Mouse (Mus musculus) limb, embryonic 14.5 days (tissue): Measurements from ENCODE around the gene Hoxc11. TPM values are rescaled to one million over a fixed set of nuclear protein-coding genes. Genes with fewer than 3 reads are reported as not detected.
A peak's percentile ranks its signal among the peaks of the same experiment; 100 is the strongest.

Experiments used
- ATAC-seq: fragments of 200-750 bp; cut with Nextera tagmentation; 2 replicates; pipeline ENCODE4 v1.8.0; 2017; ENCODE audit warnings: low read depth, moderate number of reproducible peaks, moderate TSS enrichment; ENCODE audit not compliant: low FRiP score
- DNase-seq: peaks from one replicate; pipeline ENCODE4 v3.0.0-alpha.2; 2015; ENCODE audit warnings: low spot score
- H3K27ac ChIP-seq: fragments of 300-500 bp; sonication (generic); replicated peaks from 2 replicates; pipeline ENCODE4 v1.5.1; 2014; ENCODE audit warnings: low read depth, mild to moderate bottlenecking, low read length, moderate library complexity, mixed read lengths
- H3K27me3 ChIP-seq: fragments of 300-500 bp; sonication (generic); 2 replicates; pipeline ENCODE4 v1.6.1; 2014; ENCODE audit warnings: low read length, mixed read lengths; ENCODE audit not compliant: control insufficient read depth, insufficient read depth
- H3K36me3 ChIP-seq: fragments of 300-500 bp; sonication (generic); 2 replicates; pipeline ENCODE4 v1.6.1; 2014; ENCODE audit warnings: mild to moderate bottlenecking, low read length, moderate library complexity, mixed read lengths; ENCODE audit not compliant: control insufficient read depth, insufficient read depth
- H3K4me1 ChIP-seq: fragments of 300-500 bp; sonication (generic); 2 replicates; pipeline ENCODE4 v1.6.1; 2014; ENCODE audit warnings: antibody characterized with exemption, low read length, mixed read lengths; ENCODE audit not compliant: control insufficient read depth, insufficient read depth
- H3K4me2 ChIP-seq: fragments of 300-500 bp; sonication (generic); replicated peaks from 2 replicates; pipeline ENCODE4 v1.6.1; 2014; ENCODE audit warnings: low read depth, mild to moderate bottlenecking, low read length, moderate library complexity; ENCODE audit not compliant: severe bottlenecking
- H3K4me3 ChIP-seq: fragments of 300-500 bp; sonication (generic); replicated peaks from 2 replicates; pipeline ENCODE4 v1.5.1; 2014; ENCODE audit warnings: low read length
- H3K9ac ChIP-seq: fragments of 300-500 bp; sonication (generic); 2 replicates; pipeline ENCODE4 v1.6.1; 2014; ENCODE audit warnings: mild to moderate bottlenecking, low read depth, low read length, moderate library complexity; ENCODE audit not compliant: severe bottlenecking
- H3K9me3 ChIP-seq: fragments of 300-500 bp; sonication (generic); 2 replicates; pipeline ENCODE4 v1.6.1; 2016; ENCODE audit warnings: low read length; ENCODE audit not compliant: control insufficient read depth
- POLR2A ChIP-seq: fragments of 200-500 bp; IDR thresholded peaks from 2 replicates; pipeline ENCODE4 v1.8.0; 2012; ENCODE audit warnings: inconsistent platforms, mild to moderate bottlenecking, moderate library complexity, borderline replicate concordance; ENCODE audit not compliant: insufficient read depth, insufficient read length; ENCODE audit errors: extremely low read depth
- WGBS: fragments of 180-500 bp; shearing (Covaris S2); extraction: QIAGEN DNeasy Blood & Tissue Kit; methylation state at CpG from one replicate; pipeline ENCODE4 v1.1.7; 2014; 5-methylcytosine and 5-hydroxymethylcytosine counted together
- polyA plus RNA-seq, 2 experiments: library from polyadenylated mRNA; depleted of rRNA in 1 of 2; stranded (reverse) in 1 of 2; unstranded in 1 of 2; fragments of >200 nt; fragmentation: Nextera tagmentation in 1 of 2; extraction: Ambion mirVana in 1 of 2; gene quantifications; 2 replicates each; pipeline versions ENCODE4 v1.2.1 to v1.2.3; 2012 to 2014

Gene Hoxc11
- polyA plus RNA-seq, 2 experiments = 1.4 to 7.6 TPM

DNA sequence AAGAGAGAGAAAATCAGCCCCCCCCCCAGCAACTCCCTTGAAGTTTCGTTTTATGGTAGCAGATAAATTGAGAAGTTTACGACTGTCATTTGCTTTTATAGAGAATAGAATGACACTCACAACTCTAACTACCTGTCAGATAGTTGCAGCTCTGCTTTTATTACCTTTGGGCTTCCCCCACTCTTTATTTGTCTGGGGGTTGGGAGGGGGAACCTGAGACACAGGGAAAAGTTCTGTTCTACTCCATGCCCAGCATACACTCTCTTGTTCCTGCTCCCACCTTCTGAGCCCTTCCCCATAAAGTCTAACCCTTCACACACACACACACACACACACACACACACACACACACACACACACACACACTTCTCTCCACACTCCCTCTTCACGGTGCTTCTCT is 38.6 kb downstream of the Hoxc11 start:
- Histone ChIP-seq H3K27ac (no peak overlapping the region), H3K4me1 (0 out of 2 replicates have a peak, but pooled peaks cover 2% of the 10 kb centered on the region), H3K36me3 (no peaks in the 10 kb centered on the region), H3K4me2 (no peak overlapping the region), H3K4me3 (no peak overlapping the region), H3K9ac (no peak overlapping the region), H3K27me3 (peaks cover 91% of the 10 kb centered on the region), H3K9me3 (no peaks in the 10 kb centered on the region)
- WGBS = 13% methylated on average over 3 of the region's 3 CpGs
- ATAC-seq (no peak), DNase-seq (no peak)
- no peak for TF ChIP-seq POLR2A

DNA sequence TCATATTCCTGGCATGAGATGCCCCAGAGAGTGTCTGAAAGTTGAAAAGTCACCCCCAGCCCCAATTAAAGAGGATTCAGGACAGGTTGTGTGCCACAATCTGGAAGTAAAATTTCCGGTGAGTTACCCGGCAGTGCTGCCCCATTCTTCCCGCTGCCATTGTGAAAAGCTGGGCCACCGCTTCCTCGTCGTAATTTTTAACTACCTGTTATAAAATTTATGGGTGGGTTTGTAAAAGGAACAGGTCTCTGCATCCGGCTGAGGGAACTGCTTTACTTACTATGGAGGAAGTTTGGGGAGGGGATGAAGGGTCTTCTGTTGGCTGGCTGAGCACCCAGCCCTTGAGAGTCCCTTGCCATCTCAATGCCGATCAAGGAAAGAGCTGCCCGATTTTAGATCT is 42.3 kb downstream of the Hoxc11 start:
- no peaks in the 10 kb centered on the region for H3K9me3 ChIP-seq
- H3K9ac ChIP-seq = no peak overlapping the region
- no peak overlapping the region for H3K4me3 ChIP-seq
- H3K4me2 ChIP-seq = no peak overlapping the region
- no peak overlapping the region for H3K27ac ChIP-seq
- H3K4me1 ChIP-seq = peaks cover 24% of the 10 kb centered on the region
- no peak for DNase-seq
- no peak for TF ChIP-seq POLR2A
- 2% methylated on average over 9 of the region's 9 CpGs for WGBS
- H3K36me3 ChIP-seq = no peaks in the 10 kb centered on the region
- no peak for ATAC-seq
- peaks cover 94% of the 10 kb centered on the region for H3K27me3 ChIP-seq

- Histone ChIP-seq H3K4me2 (peak overlapping the region; percentile 39; the same call in 1 of the 2 replicates), H3K36me3 (no peaks in the 10 kb centered on the region), H3K27me3 (peaks cover 95% of the 10 kb centered on the region), H3K9ac (no peak overlapping the region), H3K27ac (no peak overlapping the region), H3K9me3 (no peaks in the 10 kb centered on the region), H3K4me3 (peak overlapping the region; percentile 45; the same call in 1 of the 2 replicates), H3K4me1 (peaks cover 24% of the 10 kb centered on the region)
- no peak for DNase-seq
- WGBS = 4% methylated on average over 3 of the region's 3 CpGs
- ATAC-seq = no peak
- no peak for TF ChIP-seq POLR2A
Observed at GRCm38 (mm10) chr15:102997431-102997830, 43.2 kb downstream of the Hoxc11 start.

DNA sequence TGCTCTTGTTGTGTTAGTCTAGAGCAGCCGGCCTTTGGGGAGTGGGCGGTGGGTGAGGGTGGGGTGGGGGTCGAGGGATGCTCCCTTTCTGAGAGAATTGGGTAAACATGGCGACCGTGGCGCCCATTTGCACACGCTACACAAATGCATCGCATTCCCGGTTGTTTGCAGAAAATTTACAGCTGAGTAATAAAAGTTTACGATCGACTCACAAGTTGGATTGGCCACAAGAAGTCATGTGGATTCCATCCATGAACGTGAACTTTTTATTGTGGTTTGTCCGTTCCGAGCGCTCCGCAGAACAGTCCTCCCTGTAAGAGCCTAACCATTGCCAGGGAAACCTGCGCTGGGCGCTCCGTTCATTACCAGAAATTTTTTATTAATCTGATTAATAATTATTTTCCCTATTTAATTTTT is 43.7 kb downstream of the Hoxc11 start, which contains the start of gene Hoxc6:
Gene Hoxc6 (plus strand): TSS at position 319 of the 417 bp plus-strand sequence.
- peaks cover 96% of the 10 kb centered on the region for H3K27me3 ChIP-seq
- WGBS = under 1% methylated on average over 19 of the region's 19 CpGs
- H3K9me3 ChIP-seq = no peaks in the 10 kb centered on the region
- TF ChIP-seq POLR2A = no peak
- H3K4me1 ChIP-seq = peaks cover 24% of the 10 kb centered on the region
- H3K36me3 ChIP-seq = no peaks in the 10 kb centered on the region
- H3K4me2 ChIP-seq = peak within 1 kb of the TSS; percentile 69
- H3K27ac ChIP-seq = no peak within 1 kb of the TSS
- peak within 1 kb of the TSS; percentile 50; the same call in 1 of the 2 replicates for H3K9ac ChIP-seq
- peak; percentile 60 for DNase-seq
- peak; percentile 32; the same call in 1 of the 2 replicates for ATAC-seq
- peak within 1 kb of the TSS; percentile 45 for H3K4me3 ChIP-seq

DNA sequence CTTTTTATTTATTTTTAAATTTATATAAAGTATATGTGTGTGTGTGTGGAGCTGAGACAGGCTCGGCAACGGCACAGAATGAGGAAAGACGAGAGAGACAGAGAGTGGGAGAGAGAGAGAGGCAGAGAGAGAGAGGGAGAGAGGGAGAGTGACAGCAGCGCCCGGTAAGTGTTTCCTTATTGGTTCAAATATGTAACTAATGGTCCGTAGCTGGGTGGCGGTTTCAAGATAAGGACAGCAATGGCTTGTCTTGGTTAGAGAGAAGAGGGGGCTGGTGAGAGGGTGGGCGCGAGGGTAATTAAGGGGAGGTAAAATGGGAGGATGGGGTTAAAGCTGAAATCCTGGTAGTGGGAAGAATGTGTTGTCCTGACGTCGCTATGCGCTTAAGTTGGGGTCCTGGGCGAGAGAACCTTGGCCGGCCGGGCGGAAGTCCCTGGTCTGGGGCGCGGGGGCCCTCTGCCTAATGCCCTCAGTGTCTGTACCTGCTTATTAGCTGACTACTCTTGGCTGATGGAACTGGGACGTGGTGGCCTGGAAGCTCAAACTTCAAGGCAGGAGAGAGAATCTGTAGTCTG is 44.5 kb downstream of the Hoxc11 start:
- H3K4me2 ChIP-seq = peak overlapping the region; percentile 69
- H3K9ac ChIP-seq = 0 out of 2 replicates have a peak overlapping the region, but pooled peaks have one; percentile 50

More for the DNA sequence above, 44.5 kb downstream of the Hoxc11 start:
- H3K27ac ChIP-seq = no peak overlapping the region
- peaks cover 96% of the 10 kb centered on the region for H3K27me3 ChIP-seq
- H3K4me3 ChIP-seq = peak overlapping the region; percentile 45
- H3K9me3 ChIP-seq = no peaks in the 10 kb centered on the region
- 0% methylated on average over 19 of the region's 19 CpGs for WGBS
- DNase-seq (no peak), ATAC-seq (no peak)
- TF ChIP-seq POLR2A = no peak
- H3K36me3 ChIP-seq = no peaks in the 10 kb centered on the region
- H3K4me1 ChIP-seq = peaks cover 24% of the 10 kb centered on the region
